Mouse (Mus musculus) liver, embryonic 14.5 days (tissue): Measurements from ENCODE around the gene Nav1.

ENCODE experiments used
- CTCF ChIP-seq: IDR thresholded peaks from 2 replicates; pipeline ENCODE4 v1.5.1; 2016; ENCODE audit warnings: antibody characterized with exemption, low read depth, control low read depth
- EP300 ChIP-seq: IDR thresholded peaks from 2 replicates; pipeline ENCODE4 v1.6.1; 2016; ENCODE audit warnings: antibody characterized with exemption, low read depth

- TF ChIP-seq EP300 = no peak
- TF ChIP-seq CTCF = no peak
Observed at GRCm38 (mm10) chr1:135413996-135414395, 193.1 kb downstream of the Nav1 start.
